Mouse (Mus musculus): ENCODE measurements at regions not wholly inside any gene's neighbourhood (a gene's known extent, or its start where the extent isn't known, plus 50 kb on each side); places are given as distances from the start of the nearest gene placed in this dataset.

GRCm38 (mm10) chr9:41359286-41359685, 197.8 kb upstream of the Ubash3b start:
- TF ChIP-seq CTCF (IDR thresholded peaks at IDR 0.05; ENCODE audit: control insufficient read depth, insufficient read depth, low read length), result no peak
- no peak for TF ChIP-seq POLR2A (IDR thresholded peaks at IDR 0.05; ENCODE audit: borderline replicate concordance, control insufficient read depth, low read depth, low read length)
